In genomic region chr11:101820899-101821298, GRCm38 (mm10) we compare ENCODE assay signal across 10 mouse cellular contexts. TPM values are rescaled to one million over a fixed set of nuclear protein-coding genes. Genes with fewer than 3 reads are reported as not detected.
DNase-seq lines count a peak whose midpoint lies in the region; ATAC-seq and TF ChIP-seq lines count a peak whose summit lies in the region.
"Had no signal": no experiment of that assay in that cellular context is flagged by ENCODE, and none has a peak within 500 bp of the region (broad histone marks: within the 10 kb centered on the region; RNA-seq: fewer than 3 reads in every experiment).

No protein-coding gene starts in this region.

- H3K27me3 ChIP-seq in heart, embryonic 15.5 days, result no peaks in the 10 kb centered on the region
- H3K27me3 ChIP-seq in thymus, adult 2 months (ENCODE audit: control insufficient read depth, insufficient read depth, low read length), result no peaks in the 10 kb centered on the region

- peaks cover 14% of the 10 kb centered on the region for H3K4me1 ChIP-seq in heart, embryonic 15.5 days (replicated peaks)
- H3K4me1 ChIP-seq in thymus, adult 2 months (replicated peaks; ENCODE audit: control insufficient read depth, insufficient read depth, low read length), result no peaks in the 10 kb centered on the region

- ATAC-seq in heart, embryonic 15.5 days (replicated peaks; ENCODE audit: insufficient number of reproducible peaks, insufficient read depth, low FRiP score, low read depth), result peak; percentile 67; the same call in 1 of the 2 replicates

- peak overlapping the region; percentile 50 for H3K4me2 ChIP-seq in heart, embryonic 15.5 days

- no peak overlapping the region for H3K4me3 ChIP-seq in heart, embryonic 15.5 days
- no peak overlapping the region for H3K4me3 ChIP-seq in thymus, adult 2 months (ENCODE audit: control insufficient read depth, insufficient read depth, low read length)

- no peak for TF ChIP-seq POLR2A in thymus, adult 2 months (IDR thresholded peaks at IDR 0.05; ENCODE audit: control insufficient read depth, extremely low read depth, insufficient read depth, low read length, poor library complexity)

- 18% methylated on average over 11 of the region's 11 CpGs for WGBS in heart, embryonic 15.5 days
- 67% methylated on average over 11 of the region's 11 CpGs for WGBS in thymus, adult 2 months

- peak; percentile 30 for DNase-seq in adrenal gland, postnatal 10 days
- no peak for DNase-seq in adrenal gland, postnatal 14 days
- peak; percentile 72 for DNase-seq in brain, adult 2 months (ENCODE audit: low read depth, low spot score)
- peak; percentile 49 to 78 for DNase-seq in kidney, postnatal 25 days
- no peak for DNase-seq in embryo, embryonic 9.5 days (ENCODE audit: extremely low spot score)
- no peak for DNase-seq in thymus, adult 2 months
- no peak for DNase-seq in layer of hippocampus, postnatal 10 days (ENCODE audit: low spot score in 2 of 2)
- DNase-seq: right cerebral cortex, postnatal 25 days had no signal

- H3K9me3 ChIP-seq in heart, embryonic 15.5 days (replicated peaks), result no peaks in the 10 kb centered on the region

- no peak for TF ChIP-seq CTCF in thymus, adult 2 months (IDR thresholded peaks at IDR 0.05; ENCODE audit: borderline replicate concordance, control insufficient read depth, extremely low read depth, insufficient read depth, low read length, poor library complexity)

- H3K9ac ChIP-seq in heart, embryonic 15.5 days, result no peak overlapping the region

- peak overlapping the region; percentile 48 for H3K27ac ChIP-seq in heart, embryonic 15.5 days
- H3K27ac ChIP-seq in thymus, adult 2 months (ENCODE audit: control insufficient read depth, insufficient read depth, low read length), result no peak overlapping the region

- no peaks in the 10 kb centered on the region for H3K36me3 ChIP-seq in heart, embryonic 15.5 days
- H3K36me3 ChIP-seq in thymus, adult 2 months (ENCODE audit: control insufficient read depth, insufficient read depth, low read length), result no peaks in the 10 kb centered on the region

RNA-seq across cellular contexts. Expression of gene Etv4, which starts 35.7 kb away (rescaled TPM):
- total RNA-seq in adrenal gland, postnatal 10 days (2021), result 1 to 10 TPM; 3.2 to 3.9 TPM
- 3.0 and 3.6 TPM in 2 replicates for total RNA-seq in adrenal gland, postnatal 14 days (2021)
- polyA plus RNA-seq in heart, embryonic 15.5 days (2015; fragmentation: Nextera tagmentation; extraction: Ambion mirVana), result 3.5 and 5.8 TPM in 2 replicates
- 1.5 and 1.9 TPM in 2 replicates for polyA plus RNA-seq in thymus, adult 2 months (2012; rRNA removed)
- total RNA-seq in layer of hippocampus, postnatal 10 days (2021), result 10 to 100 TPM; 25.8 to 29.3 TPM
- total RNA-seq: hematopoietic stem cell, adult 5-6 weeks had no signal

Comparison
In these comparisons a context has a peak if more than half of its experiments do, and no peak if none do; other contexts are left out.
1. DNase-seq: peak in adrenal gland, postnatal 10 days (single experiment), brain, adult 2 months (single experiment) and kidney, postnatal 25 days (2 of 2); none in adrenal gland, postnatal 14 days (single experiment), embryo, embryonic 9.5 days (single experiment), thymus, adult 2 months (single experiment) and layer of hippocampus, postnatal 10 days (0 of 2).